Mouse (Mus musculus) ES-Bruce4 (cell line): Measurements from ENCODE around the gene Sez6l. TPM values are rescaled to one million over a fixed set of nuclear protein-coding genes. Genes with fewer than 3 reads are reported as not detected.

ENCODE experiments used
- H3K27ac ChIP-seq: 2 replicates; pipeline ENCODE4 v1.5.1; 2012; ENCODE audit warnings: low read length, inconsistent platforms; ENCODE audit not compliant: insufficient read depth
- H3K27me3 ChIP-seq: 2 replicates; pipeline ENCODE4 v1.6.1; 2012; ENCODE audit warnings: mild to moderate bottlenecking, low read length, inconsistent platforms; ENCODE audit not compliant: control insufficient read depth, poor library complexity, insufficient read depth, severe bottlenecking
- H3K36me3 ChIP-seq: 2 replicates; pipeline ENCODE4 v1.6.1; 2012; ENCODE audit warnings: inconsistent platforms, mild to moderate bottlenecking, low read length, moderate library complexity; ENCODE audit not compliant: control insufficient read depth, poor library complexity, insufficient read depth, severe bottlenecking
- H3K4me1 ChIP-seq: one replicate; pipeline ENCODE4 v1.8.1; 2011; ENCODE audit warnings: low read length; ENCODE audit not compliant: control insufficient read depth, insufficient read depth
- H3K4me3 ChIP-seq: 2 replicates; pipeline ENCODE4 v1.5.1; 2011; ENCODE audit warnings: low read depth, mild to moderate bottlenecking, low read length
- H3K9ac ChIP-seq: 2 replicates; pipeline ENCODE4 v1.6.1; 2012; ENCODE audit warnings: low read depth, mild to moderate bottlenecking, inconsistent platforms; ENCODE audit not compliant: poor library complexity, severe bottlenecking
- H3K9me3 ChIP-seq: replicated peaks from 2 replicates; pipeline ENCODE4 v1.6.1; 2012; ENCODE audit warnings: mild to moderate bottlenecking, low read length, inconsistent platforms; ENCODE audit not compliant: control insufficient read depth, poor library complexity, insufficient read depth, severe bottlenecking
- CTCF ChIP-seq: IDR thresholded peaks from one replicate; pipeline ENCODE4 v1.8.1; 2011; ENCODE audit warnings: low read depth, low read length
- EP300 ChIP-seq: IDR thresholded peaks from 2 replicates; pipeline ENCODE4 v1.6.1; 2011; ENCODE audit warnings: low read depth, low read length; ENCODE audit not compliant: insufficient read depth
- POLR2A ChIP-seq: IDR thresholded peaks from one replicate; pipeline ENCODE4 v1.8.1; 2011; ENCODE audit warnings: low read length; ENCODE audit not compliant: insufficient read depth
- polyA plus RNA-seq: library from polyadenylated mRNA; stranded (reverse); fragments of >200 nt; gene quantifications from 2 replicates; pipeline ENCODE4 v1.2.4, GENCODE M21; 2011; ENCODE audit warnings: low read depth; ENCODE audit not compliant: missing spikeins, insufficient read depth, insufficient read length

Sez6l gene
- polyA plus RNA-seq, 1 experiment = 0.16 TPM

GRCm38 (mm10) chr5:112491489-112491888, 85.5 kb downstream of the Sez6l start:
- H3K27ac ChIP-seq = no peak overlapping the region

DNA sequence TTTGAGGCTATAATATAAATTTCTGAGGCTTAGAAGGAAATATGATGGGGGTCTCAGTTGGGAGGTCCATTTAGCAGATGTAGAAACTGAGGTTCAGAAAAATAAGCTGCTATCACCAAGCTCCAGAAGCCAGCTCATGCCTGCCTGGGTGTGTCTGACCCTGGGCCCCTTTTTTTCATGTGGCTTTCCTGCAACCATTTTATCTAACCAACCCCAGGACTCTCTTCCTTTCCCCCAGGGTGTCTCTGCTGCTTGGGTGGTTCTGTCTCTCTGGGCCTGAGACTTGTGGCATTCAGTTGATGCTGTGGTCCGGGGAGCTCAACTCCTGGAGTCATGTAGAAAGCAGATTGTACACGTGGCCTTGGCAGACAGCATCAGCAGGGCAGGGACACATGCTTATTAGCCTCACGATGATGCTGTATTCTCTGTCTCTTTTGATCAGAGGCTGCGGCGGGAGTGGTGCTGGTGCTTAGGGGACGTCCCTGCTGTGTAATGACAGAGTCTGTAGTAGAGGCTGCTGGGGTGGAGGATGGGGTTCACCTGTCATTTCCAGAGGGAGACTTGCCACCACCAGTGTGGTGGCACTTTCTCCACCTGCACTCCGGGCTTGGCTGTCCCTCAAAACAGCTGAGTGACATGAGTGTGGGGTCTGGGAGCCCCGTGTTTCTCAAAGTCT, 88.7 kb downstream of the Sez6l start:
- TF ChIP-seq EP300 (no peak), POLR2A (no peak), CTCF (no peak)
- Histone ChIP-seq H3K9me3 (peaks cover 3% of the 10 kb centered on the region; the same call in 1 of the 2 replicates), H3K9ac (no peak overlapping the region), H3K4me1 (no peaks in the 10 kb centered on the region), H3K36me3 (no peaks in the 10 kb centered on the region), H3K27ac (no peak overlapping the region), H3K27me3 (no peaks in the 10 kb centered on the region), H3K4me3 (no peak overlapping the region)

More at GRCm38 (mm10) chr5:112491489-112491888, 85.5 kb downstream of the Sez6l start:
- no peaks in the 10 kb centered on the region for H3K4me1 ChIP-seq
- peaks cover 3% of the 10 kb centered on the region; the same call in 1 of the 2 replicates for H3K9me3 ChIP-seq
- no peak overlapping the region for H3K4me3 ChIP-seq
- no peaks in the 10 kb centered on the region for H3K36me3 ChIP-seq
- TF ChIP-seq POLR2A (no peak), CTCF (peak; percentile 1), EP300 (no peak)
- H3K27me3 ChIP-seq = no peaks in the 10 kb centered on the region
- H3K9ac ChIP-seq = no peak overlapping the region

DNA sequence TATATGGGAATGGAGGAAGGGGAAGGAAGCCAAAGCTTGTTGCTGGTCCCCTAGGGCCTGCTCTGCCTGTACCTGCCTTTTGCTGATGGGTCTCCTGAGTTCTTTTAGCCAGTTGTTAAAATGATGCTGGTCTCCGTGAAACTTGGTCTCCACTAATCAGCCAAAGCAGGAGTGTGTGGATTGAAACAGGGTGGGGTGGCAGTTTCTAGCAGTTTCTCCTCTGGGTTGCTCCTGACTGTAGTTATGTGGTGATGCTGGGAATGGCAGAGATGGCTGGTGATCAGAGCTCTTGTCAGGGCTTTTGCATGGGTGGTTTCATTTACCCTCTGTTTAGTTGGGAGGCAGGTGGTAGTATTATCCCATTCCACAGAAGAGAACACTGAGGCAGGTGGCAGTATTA, 89.5 kb downstream of the Sez6l start:
- Histone ChIP-seq H3K4me3 (no peak overlapping the region), H3K9me3 (peaks cover 3% of the 10 kb centered on the region; the same call in 1 of the 2 replicates), H3K4me1 (no peaks in the 10 kb centered on the region), H3K36me3 (no peaks in the 10 kb centered on the region), H3K9ac (no peak overlapping the region), H3K27ac (no peak overlapping the region), H3K27me3 (no peaks in the 10 kb centered on the region)
- TF ChIP-seq POLR2A = no peak
- no peak for TF ChIP-seq EP300
- no peak for TF ChIP-seq CTCF

- H3K27ac ChIP-seq = no peak overlapping the region
- no peak overlapping the region for H3K4me3 ChIP-seq
- H3K36me3 ChIP-seq = no peaks in the 10 kb centered on the region
- peaks cover 3% of the 10 kb centered on the region; the same call in 1 of the 2 replicates for H3K9me3 ChIP-seq
- TF ChIP-seq EP300 (no peak), POLR2A (no peak), CTCF (no peak)
- no peaks in the 10 kb centered on the region for H3K4me1 ChIP-seq
- no peak overlapping the region for H3K9ac ChIP-seq
- H3K27me3 ChIP-seq = no peaks in the 10 kb centered on the region
These were observed 90.6 kb downstream of the Sez6l start for GRCm38 (mm10) chr5:112486415-112486814.

DNA sequence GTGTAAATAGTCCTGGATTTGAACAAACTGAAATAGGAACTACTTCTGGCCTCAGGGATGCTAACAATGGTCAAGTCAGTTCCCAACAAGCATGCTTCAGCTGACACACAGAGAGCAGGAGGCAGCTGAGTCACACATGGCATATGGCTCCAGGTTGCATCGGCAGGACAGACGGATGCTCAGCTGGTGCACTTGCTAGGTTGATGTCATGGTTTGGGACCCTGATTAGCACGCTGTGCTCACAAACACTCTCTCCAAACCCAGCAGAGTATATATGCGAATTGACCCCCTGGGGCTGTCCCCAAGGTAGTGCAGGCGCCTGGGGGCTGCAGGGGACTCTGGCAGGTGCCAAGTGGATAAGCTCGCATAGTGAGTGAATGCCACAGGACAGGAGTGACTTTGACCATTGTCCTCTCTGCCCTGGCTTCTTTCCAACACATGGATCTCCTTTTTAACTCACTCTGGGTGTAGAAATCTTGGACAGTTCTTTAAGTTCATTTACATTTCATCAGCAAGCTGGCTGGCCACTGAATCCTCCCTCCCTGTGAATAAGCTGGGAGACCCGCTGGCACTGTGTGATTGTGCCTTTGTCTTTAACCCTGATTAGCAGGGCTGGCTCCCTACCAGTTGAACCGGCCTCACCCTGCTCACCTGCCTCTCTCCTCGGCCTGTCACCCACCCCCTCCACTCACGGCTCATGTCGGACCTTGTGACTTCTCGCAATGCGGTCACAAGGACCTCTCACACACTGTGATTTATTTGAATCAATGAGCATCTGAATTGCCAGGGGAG, 91.9 kb downstream of the Sez6l start:
- Histone ChIP-seq H3K9me3 (peaks cover 3% of the 10 kb centered on the region; the same call in 1 of the 2 replicates), H3K4me3 (no peak overlapping the region), H3K36me3 (no peaks in the 10 kb centered on the region), H3K27me3 (no peaks in the 10 kb centered on the region), H3K4me1 (no peaks in the 10 kb centered on the region), H3K27ac (no peak overlapping the region), H3K9ac (no peak overlapping the region)
- TF ChIP-seq EP300 (no peak; the same call in 1 of the 2 replicates), CTCF (no peak), POLR2A (no peak)
